Mouse (Mus musculus): Measurements from ENCODE around the gene Olfr457. TPM values are rescaled to one million over a fixed set of nuclear protein-coding genes. Genes with fewer than 3 reads are reported as not detected.
"Not testable (repeated sequence)": the region's sequence is repeated elsewhere in the genome, so short reads cannot be mapped to it uniquely, and the experiment has no call there.

The Olfr457 gene
- not detected for total RNA-seq (2021)

DNA sequence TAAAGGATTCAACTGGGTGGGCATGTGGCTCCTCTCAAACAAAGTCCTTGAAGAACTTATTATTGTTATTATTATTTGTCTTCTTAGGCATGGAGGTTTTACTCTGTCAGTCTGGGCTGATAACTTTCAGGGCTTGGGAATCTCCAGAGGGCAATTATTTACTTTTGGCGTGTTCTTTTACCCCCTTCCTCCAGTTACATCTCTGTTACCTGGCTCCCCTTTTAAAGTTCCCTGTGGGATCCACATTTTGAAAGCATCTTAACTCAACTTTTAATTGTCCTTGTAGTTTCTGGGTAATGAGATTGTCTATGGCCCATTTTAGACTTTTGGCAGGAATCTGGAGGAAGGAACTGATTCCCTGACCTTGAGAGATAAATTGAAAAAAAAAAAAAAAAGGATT lies at the start of gene Olfr457:
Gene Olfr457 (minus strand): TSS at position 101 of the 400 bp plus-strand sequence.
- no peak for DNase-seq
- intact Hi-C loops (cut with DNase I), result no loop called here

DNA sequence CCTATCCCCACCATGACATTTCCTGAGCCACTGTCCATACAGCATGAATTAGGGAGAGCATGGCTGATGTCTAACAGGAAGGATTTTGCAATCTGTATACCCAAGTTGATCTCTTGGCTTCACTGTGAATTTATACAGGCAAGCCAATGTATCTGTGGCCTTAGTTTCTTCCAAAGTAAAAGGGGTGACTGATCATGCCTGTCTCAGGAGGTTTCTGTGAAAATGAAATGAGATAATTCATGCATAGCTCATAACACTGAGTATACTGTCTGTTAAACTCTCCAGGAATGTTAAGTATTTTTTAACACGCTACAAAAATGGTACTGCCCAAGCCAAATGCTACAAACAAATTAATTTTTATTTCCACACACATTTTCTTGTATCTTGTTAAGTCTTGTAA lies 37.3 kb upstream of the Olfr457 start:
- no peak for DNase-seq
- intact Hi-C loops (cut with DNase I), result no loop called here

DNA sequence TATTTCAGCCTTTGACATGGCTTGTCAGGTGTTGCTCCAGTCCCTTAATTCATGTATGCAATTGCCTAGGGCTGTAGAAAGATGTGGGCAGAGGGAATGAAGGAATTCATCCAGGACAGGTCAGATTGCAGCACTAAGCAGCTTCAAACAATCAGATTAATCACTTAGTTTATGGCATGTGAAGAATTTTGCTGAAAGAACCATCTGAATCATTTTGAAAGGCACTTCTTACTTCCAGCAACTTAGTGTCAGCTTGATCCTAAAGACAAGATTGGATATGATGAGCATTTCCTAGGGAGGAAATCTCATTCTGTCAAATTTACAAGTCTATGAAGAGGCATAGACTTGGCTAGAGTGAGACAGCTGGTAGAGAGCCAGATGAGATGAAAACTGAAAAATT lies 33.2 kb upstream of the Olfr457 start:
- DNase-seq, result no peak
- intact Hi-C loops (cut with DNase I), result no loop called here

DNA sequence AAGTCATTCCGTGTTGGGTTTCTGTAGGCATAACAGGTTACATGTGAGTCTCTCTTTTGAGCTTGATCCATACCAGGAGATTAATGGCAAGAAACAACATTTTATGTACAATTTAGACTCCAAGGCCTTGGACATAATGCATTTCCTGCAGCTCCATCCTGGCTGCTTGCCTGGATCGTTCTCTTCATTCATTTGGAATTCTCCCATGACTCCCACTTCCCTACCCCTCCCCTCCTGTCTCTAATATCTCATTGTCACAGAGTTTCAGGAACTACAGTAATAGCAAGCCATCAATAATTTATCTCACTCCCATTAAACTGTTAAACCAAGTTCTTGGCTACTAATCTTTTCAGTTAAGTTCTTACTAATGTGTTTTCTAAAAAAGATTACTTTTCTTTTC lies 27.3 kb upstream of the Olfr457 start:
- intact Hi-C loops (cut with DNase I), result no loop called here
- DNase-seq, result no peak

DNA sequence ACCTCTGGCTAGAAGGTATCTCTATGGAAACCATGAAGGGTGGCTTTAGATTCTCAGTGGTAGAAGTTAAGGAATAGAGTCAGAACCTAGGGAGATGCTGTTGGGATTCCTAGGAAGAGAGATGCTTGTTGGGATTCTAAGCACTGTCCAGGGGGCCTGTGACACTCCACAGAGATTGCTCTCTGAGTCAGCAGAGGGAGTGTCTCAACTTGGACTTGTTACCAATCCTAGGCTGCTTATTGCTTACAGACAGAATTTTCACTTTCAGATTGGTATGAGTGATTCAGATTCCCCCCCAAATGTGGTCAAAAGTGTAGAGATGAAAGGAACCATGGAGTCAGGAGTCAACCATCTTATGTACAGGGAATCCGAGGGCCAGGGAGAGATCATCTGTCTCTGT lies 13.6 kb upstream of the Olfr457 start:
- DNase-seq, result no peak
- intact Hi-C loops (cut with DNase I), result no loop called here

DNA sequence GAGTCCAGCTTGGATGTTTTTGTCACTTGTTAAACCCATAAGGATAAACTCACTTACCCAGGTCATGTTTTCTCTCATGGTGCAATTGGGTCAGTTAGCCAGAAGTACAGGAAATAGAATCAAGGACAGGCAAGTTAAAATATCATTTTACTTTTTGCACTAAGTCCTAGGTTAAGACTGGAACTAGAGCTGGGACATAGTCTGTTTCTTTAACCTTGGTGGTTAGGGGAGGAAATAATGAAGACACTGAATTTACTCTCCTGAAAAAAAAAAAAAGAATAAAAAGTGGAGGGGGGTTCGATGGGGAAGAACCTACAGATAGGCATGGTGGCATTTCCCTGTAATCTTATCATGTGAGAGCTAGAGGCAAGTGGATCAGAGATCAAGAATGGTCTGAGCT lies 11.0 kb upstream of the Olfr457 start, which contains the start of gene Olfr456:
Gene Olfr456 (minus strand): TSS at position 101 of the 400 bp plus-strand sequence.
- intact Hi-C loops (cut with DNase I), result no loop called here
- no peak for DNase-seq

DNA sequence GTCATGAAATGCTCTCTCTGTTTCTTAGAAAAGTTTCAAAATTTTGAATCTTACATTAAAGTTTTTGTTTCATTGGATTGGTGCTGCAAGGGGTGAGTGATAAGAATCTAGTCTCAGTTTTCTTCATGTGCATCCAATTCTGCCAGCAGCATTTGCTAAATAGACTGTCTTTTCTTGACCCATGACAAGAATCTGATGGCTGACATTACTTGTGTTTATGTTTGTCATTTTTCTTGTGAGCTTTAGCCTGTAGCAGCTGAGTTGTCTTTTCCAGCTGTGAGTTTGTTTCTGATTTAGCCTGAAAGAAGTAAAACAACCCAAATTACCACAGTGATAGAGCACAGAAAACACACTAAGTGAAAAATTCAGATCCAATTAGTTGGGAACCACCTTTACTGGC lies 8.5 kb upstream of the Olfr457 start:
- DNase-seq, result no peak
- intact Hi-C loops (cut with DNase I), result no loop called here

DNA sequence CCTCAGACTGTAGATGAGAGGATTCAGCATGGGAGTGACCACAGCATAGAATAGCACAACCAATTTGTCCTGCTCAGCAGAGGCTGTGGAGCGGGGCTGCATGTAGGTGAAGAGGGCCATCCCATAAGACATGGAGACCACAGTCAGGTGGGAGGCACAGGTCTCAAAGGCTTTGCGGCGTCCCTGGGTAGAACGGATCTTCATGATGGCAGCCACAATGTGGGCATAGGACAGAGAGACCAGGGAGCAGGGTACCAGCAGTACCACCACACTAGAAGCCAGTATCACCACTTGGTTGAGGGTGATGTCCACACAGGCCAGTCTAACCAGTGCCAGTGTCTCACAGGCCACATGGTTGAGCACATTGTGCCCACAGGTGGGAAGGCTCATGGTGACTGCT lies 4.8 kb downstream of the Olfr457 start:
- intact Hi-C loops (cut with DNase I); DNase-seq: not testable (repeated sequence)

DNA sequence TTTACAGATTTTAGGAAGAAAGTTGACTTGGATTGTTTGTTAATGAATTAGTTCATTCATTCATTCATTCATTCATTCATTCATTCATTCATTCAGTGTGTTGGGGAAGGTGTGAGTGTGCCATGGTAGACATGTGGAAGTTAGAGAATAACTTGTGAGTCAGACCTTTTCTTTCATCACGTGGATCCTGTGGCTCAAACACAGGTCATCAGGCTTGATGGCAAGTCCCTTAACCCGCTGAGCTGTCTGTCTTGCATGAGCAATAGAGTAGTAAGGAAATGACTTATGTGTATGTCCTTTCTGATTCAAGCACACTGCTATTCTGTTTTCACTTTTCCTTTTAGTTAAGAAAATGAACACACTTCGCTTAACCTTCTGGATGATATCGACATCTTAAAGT lies 5.6 kb downstream of the Olfr457 start:
- DNase-seq, result no peak
- intact Hi-C loops (cut with DNase I), result no loop called here

DNA sequence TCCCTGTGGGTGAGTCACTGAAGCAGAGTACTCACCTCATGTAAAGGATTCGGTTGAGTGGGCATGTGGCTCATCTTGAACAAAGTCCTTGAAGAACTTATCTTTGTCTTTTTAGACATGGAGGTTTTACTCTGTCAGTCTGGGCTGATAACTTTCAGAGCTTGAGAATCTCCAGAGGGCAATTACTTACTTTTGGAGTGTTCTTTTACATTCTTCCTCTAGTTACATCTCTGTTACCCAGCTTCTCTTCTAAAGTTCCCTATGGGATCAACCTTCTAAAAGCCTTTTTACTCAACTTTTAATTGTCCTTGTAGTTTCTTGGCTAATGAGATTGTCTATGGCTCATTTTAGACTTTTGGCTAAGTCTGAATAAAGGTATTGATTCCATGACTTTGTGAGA lies 11.0 kb downstream of the Olfr457 start, which contains the start of gene Olfr458:
Gene Olfr458 (minus strand): TSS at position 101 of the 400 bp plus-strand sequence.
- intact Hi-C loops (cut with DNase I), result no loop called here
- DNase-seq, result no peak

DNA sequence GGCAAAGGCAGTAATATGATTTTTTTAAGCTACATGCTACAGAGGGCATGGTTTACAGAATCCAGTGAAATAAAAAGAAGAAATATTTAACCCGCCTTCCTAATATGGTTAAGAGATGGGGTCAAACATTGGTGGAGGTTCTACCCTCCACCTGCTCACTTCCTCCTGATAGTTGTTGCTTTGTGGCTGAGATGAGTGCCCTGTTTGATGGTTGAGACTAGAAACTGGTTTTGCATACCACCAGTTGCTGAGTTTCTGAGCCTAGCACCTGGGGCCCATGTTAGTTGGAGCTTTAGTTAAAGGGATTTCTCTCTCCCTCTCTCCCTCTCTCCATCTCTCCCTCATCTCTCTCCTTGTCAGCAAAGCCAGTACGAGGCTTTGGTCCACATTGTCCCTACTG lies 28.8 kb downstream of the Olfr457 start:
- intact Hi-C loops (cut with DNase I), result no loop called here
- no peak for DNase-seq

DNA sequence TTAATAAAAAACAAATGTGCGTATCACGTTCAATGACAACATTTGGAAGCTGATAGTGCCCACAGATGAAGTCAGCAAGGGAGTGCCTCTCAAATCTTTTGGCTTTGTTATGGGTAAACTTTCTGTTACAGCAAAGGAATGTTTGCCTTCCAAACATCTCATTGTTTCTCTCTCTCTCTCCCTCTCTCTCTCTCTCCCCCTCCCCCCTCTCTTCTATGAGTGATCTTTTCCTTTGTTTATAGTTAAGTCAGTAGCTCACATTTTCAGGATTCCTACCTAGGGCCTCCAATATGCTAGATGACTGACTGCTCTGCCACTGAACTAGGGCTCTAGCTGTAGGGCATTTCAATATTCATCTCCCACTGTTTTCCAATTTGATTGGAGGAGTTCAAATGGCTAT lies 31.6 kb downstream of the Olfr457 start:
- intact Hi-C loops (cut with DNase I), result no loop called here
- DNase-seq, result no peak

DNA sequence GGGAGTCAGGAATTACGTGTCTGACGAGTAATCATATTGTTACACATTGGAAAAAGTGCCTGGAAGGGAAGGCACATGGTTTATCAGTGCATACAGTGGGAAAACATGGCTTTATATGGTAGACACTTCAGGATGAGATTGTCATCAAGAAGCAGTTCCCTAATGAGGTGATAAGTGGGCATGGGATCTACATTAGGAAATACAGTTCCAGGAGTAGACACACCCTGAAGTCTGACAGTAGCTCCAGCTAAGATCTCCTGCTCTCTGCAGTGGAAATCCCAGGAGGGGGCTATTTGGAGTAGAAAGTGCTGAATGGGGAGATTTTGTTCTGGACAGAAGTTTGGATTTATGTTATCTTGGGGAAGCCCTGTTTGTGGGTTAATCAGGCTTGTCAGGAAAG lies 34.7 kb downstream of the Olfr457 start:
- no peak for DNase-seq
- intact Hi-C loops (cut with DNase I), result no loop called here

DNA sequence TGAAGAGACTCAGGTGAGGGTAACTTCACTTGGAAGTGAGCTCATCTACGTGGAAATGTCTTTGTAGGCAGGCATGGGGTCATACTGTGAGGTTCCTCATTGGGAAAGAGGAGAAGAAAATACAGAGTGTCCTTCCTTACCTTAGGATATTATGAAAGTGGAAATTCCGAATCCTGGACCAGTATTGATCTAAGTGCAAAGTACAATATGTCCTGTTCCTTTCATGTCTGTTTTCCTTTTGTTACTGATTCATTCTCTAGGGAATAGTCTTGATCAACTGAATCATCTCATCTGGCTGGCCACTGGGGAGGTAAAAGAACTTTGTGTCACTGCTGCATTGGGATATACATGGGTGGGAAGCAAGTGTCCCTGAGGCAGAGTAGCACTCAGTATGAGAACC lies 40.6 kb downstream of the Olfr457 start:
- intact Hi-C loops (cut with DNase I), result no loop called here
- no peak for DNase-seq

DNA sequence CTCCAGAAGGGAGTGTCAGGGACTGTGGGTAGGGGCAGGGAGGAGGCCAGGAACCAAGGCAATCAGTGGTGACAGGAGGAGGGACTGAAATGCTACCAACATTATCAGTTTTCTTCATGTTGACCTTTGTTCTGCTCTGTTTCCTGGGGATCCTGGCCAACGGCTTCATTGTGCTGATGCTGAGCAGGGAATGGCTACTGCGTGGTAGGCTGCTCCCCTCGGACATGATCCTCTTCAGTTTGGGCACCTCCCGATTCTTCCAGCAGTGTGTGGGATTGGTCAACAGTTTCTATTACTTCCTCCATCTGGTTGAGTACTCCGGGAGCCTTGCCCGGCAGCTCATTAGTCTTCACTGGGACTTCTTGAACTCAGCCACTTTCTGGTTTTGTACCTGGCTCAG lies 41.7 kb downstream of the Olfr457 start, which contains the start of gene Tas2r126:
Gene Tas2r126 (plus strand): TSS at position 90 of the 400 bp plus-strand sequence.
- DNase-seq, result no peak
- intact Hi-C loops (cut with DNase I), result no loop called here

DNA sequence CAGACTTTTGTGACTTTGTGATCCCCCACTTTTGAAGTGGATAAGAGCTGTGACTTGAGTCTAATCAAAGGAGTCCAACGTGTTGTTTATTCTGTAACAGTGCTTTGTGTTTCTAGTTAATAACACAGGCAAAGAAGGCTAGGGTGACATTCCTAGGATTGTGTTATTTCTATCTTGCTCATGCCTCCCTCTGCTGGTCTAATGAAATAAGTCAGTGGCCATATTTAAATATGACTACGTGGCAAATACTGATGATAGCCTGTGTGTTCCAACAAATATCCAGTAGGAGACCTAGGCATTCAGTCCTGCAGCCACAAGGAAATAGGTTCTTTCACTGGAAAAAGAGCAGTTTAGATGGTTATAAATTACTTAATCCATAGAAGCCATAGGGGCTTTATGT lies 42.6 kb downstream of the Olfr457 start:
- no peak for DNase-seq
- intact Hi-C loops (cut with DNase I), result no loop called here

DNA sequence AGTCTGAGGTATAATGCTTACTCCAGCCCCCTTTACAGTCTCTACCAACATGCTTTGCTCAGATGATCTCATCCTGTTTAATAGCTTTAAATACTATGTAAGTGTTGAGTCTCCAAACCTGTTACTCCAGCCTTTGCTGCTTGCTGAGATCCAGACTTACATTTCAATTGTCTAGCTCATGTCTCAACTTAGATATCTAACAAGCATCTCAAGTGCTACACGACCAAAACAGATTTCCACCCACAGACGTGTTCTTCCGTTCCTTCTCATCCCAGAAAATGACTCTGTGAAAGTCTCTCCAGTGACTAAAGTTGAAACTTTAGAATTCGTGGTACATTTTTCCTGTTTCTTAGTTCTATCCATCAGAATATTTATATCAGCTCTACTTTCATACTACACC lies 49.8 kb downstream of the Olfr457 start:
- DNase-seq, result no peak

DNA sequence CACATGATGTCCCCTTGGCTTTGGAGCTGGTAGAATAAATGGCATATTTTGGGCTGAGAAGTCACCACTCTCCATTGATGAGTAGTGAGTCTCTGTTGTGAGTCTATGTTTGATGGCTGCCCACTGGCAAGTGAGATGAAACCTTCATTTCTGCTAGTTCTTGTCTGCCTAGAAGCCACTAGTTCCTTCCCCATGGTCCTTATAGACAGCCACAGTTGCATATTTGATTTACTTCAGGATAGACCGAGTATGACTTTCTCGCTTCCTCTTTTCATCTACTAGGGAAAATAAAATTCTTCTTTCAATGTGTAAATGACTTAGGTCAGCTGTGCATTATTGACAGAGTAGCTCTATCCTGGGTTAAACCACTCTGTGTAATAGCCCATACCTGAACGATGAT lies 51.7 kb downstream of the Olfr457 start:
- intact Hi-C loops (cut with DNase I), result no loop called here
- DNase-seq, result no peak

More for the DNA sequence above, 49.8 kb downstream of the Olfr457 start:
- intact Hi-C loops (cut with DNase I), result no loop called here

DNA sequence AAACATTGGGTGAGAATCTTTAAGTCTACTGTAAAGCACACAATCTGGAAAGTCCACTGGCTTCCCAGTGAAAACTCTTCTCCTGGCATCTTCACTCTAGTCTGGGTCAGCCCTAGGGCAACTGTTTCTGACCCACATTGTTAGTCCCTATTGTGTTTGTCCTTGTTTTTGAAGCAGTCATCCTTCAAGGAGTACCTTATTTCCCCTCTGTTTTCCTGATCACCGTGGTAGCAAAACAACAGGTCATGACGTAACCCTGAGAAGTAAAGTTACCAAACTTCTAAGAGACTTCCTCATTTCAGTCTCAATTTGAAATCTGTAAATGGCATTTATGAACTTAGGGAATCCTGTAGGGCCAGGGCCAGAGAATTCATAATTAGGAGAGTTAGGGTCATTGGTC lies 54.7 kb downstream of the Olfr457 start:
- DNase-seq, result no peak
- intact Hi-C loops (cut with DNase I), result no loop called here

DNA sequence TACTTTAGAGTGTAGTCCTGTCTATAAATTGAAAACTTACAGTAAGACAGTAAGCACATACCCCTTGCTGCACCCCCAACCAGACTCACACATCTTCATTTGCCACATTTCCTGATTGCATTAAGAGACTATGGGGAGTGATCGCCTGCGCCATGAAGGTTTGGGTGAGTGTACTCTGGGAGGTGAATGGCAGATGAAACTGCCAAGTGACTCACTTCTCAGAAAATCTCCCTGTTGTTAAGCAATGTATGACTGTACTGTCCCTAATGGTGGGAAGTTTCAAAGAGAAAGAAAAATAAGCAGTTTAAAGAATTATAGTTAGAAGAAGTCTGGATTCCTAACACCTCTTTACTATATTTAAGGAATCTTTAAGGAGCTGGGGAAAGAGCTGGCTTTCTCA lies 56.7 kb downstream of the Olfr457 start:
- DNase-seq, result no peak
- intact Hi-C loops (cut with DNase I), result no loop called here

Measured in left cerebral cortex, postnatal 4 days (tissue).